Mouse (Mus musculus) neural tube, postnatal 0 days (tissue): ENCODE data around the gene Rubcnl. TPM values are rescaled to one million over a fixed set of nuclear protein-coding genes. Genes with fewer than 3 reads are reported as not detected.

Source experiments
- polyA plus RNA-seq: library from polyadenylated mRNA; unstranded; fragments of >200 nt; fragmentation: Nextera tagmentation; extraction: Ambion mirVana; gene quantifications from 2 replicates; pipeline ENCODE4 v1.2.1, GENCODE M21; 2015

Gene Rubcnl
- 0.40 and 0.50 TPM in 2 replicates for polyA plus RNA-seq

GRCm38 (mm10) chr14:75015856-75016714 is at the start of gene Rubcnl:
TSS of gene Rubcnl (plus strand) at chr14:75016027.

Other genes starting within 250 kb of the Rubcnl start
- gene Lrch1, start 68.2 kb upstream of the Rubcnl start, polyA plus RNA-seq: 15.0 and 18.4 TPM in 2 replicates
- gene Lrrc63, start 114.9 kb downstream of the Rubcnl start, polyA plus RNA-seq: not detected in 2 replicates
- 12.4 and 12.5 TPM in 2 replicates for gene Lcp1, start 115.1 kb downstream of the Rubcnl start, polyA plus RNA-seq
- not detected in 2 replicates for gene Cpb2, start 226.3 kb downstream of the Rubcnl start, polyA plus RNA-seq